Mouse (Mus musculus) stomach, embryonic 16.5 days (tissue): Measurements from ENCODE around the gene Acbd5. TPM values are rescaled to one million over a fixed set of nuclear protein-coding genes. Genes with fewer than 3 reads are reported as not detected.
A peak's percentile ranks its signal among the peaks of the same experiment; 100 is the strongest.

Experiments used
- ATAC-seq: fragments of 200-750 bp; cut with Nextera tagmentation; 2 replicates; pipeline ENCODE4 v1.8.0; 2017; ENCODE audit warnings: moderate number of reproducible peaks, moderate TSS enrichment; ENCODE audit not compliant: insufficient read depth, low FRiP score
- H3K27ac ChIP-seq: fragments of 300-500 bp; sonication (generic); 2 replicates; pipeline ENCODE4 v1.5.1; 2014; ENCODE audit warnings: low read length
- H3K27me3 ChIP-seq: fragments of 300-500 bp; sonication (generic); 2 replicates; pipeline ENCODE4 v1.6.1; 2014; ENCODE audit warnings: low read length, control low read depth, mixed read lengths; ENCODE audit not compliant: control insufficient read depth, insufficient read depth
- H3K36me3 ChIP-seq: fragments of 300-500 bp; sonication (generic); 2 replicates; pipeline ENCODE4 v1.6.1; 2014; ENCODE audit warnings: low read length; ENCODE audit not compliant: control insufficient read depth, insufficient read depth
- H3K4me1 ChIP-seq: fragments of 300-500 bp; sonication (generic); 2 replicates; pipeline ENCODE4 v1.6.1; 2014; ENCODE audit warnings: low read length, control low read depth, mixed read lengths; ENCODE audit not compliant: control insufficient read depth, insufficient read depth
- H3K4me2 ChIP-seq: fragments of 300-500 bp; sonication (generic); 2 replicates; pipeline ENCODE4 v1.6.1; 2014; ENCODE audit warnings: low read depth, low read length, mixed read lengths
- H3K4me3 ChIP-seq: fragments of 300-500 bp; sonication (generic); replicated peaks from 2 replicates; pipeline ENCODE4 v1.5.1; 2014; ENCODE audit warnings: mild to moderate bottlenecking, low read length
- H3K9ac ChIP-seq: fragments of 300-500 bp; sonication (generic); 2 replicates; pipeline ENCODE4 v1.6.1; 2014; ENCODE audit warnings: low read length
- H3K9me3 ChIP-seq: fragments of 300-500 bp; sonication (generic); replicated peaks from 2 replicates; pipeline ENCODE4 v1.6.1; 2016; ENCODE audit warnings: low read length, control low read depth; ENCODE audit not compliant: control insufficient read depth
- WGBS: fragments of 180-500 bp; shearing (Covaris S2); extraction: QIAGEN DNeasy Blood & Tissue Kit; methylation state at CpG from one replicate; pipeline ENCODE4 v1.1.7; 2014; 5-methylcytosine and 5-hydroxymethylcytosine counted together
- polyA plus RNA-seq: library from polyadenylated mRNA; unstranded; fragments of >200 nt; fragmentation: Nextera tagmentation; extraction: Ambion mirVana; gene quantifications from 2 replicates; pipeline ENCODE4 v1.2.1, GENCODE M21; 2015

The Acbd5 gene
- 41.8 and 42.5 TPM in 2 replicates for polyA plus RNA-seq

DNA sequence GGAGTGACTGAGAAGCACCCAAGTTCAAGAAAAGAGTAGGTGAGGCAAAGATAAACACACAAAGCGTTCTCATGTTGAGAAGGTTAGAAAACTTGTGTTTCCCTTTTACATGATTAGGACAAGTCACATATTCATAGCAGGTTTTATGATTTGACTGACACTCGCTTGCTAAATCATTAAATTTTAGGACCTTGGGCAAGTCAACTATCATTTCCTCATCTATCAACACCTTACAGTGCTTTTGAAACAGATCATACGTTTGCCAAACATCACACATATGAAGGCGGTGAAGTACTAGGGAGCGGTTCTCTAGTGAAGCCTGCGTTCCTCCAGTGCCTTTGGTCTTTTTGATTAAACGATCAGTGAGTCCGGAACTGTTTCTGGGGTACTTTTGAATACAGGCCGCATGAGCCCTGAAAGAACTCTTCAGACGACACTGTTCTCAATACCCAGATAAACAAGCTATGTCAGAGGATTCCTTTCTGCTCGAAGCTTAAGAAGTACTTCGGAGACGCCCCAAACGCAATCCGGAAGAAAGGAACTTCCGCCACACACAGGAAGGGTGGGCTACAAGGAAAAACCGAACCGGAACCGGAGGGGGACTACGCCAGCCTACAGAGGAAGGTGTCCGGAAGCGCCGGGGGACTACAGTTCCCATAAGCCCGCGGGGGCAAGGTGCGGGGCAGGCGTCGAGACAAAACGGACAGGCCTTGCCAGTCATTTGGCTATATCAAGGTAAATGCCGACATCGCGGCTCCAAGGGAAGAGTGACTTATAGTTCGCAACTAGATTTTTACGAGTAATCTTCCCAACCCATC lies at the start of gene Acbd5:
Acbd5 (plus strand) TSS at position 616 of the 818 bp plus-strand sequence.
- peak; percentile 96 for ATAC-seq
- peak within 1 kb of the TSS; percentile 79 for H3K4me3 ChIP-seq
- H3K9me3 ChIP-seq, result no peaks in the 10 kb centered on the region
- peak within 1 kb of the TSS; percentile 98 for H3K27ac ChIP-seq
- WGBS, result 2% methylated on average over 34 of the region's 34 CpGs
- H3K27me3 ChIP-seq, result no peaks in the 10 kb centered on the region
- 0 out of 2 replicates have a peak, but pooled peaks cover 3% of the 10 kb centered on the region for H3K4me1 ChIP-seq
- H3K36me3 ChIP-seq, result no peaks in the 10 kb centered on the region
- H3K9ac ChIP-seq, result peak within 1 kb of the TSS; percentile 93
- peak within 1 kb of the TSS; percentile 98 for H3K4me2 ChIP-seq

DNA sequence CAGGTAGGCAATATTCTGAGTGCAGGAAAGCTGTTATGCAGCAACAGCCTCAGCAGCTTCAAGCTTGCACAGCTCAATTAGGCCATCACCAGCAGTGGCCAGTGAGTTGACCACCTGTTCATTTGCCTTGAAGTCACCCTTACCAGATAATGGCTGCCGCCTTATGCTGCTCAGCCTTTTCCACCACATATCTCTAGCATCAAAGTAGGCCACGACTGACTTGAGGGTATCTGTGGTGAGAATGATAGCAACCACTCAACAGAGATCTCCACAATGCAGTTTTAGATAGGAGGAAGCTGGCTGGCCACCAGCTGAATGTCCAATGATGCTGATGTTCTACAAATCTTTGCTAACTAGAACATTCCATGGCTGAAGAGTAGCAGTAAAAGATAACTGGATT lies 48.8 kb upstream of the Acbd5 start:
- Histone ChIP-seq H3K4me1 (peaks cover 26% of the 10 kb centered on the region; the same call in 1 of the 2 replicates), H3K36me3 (no peaks in the 10 kb centered on the region), H3K9me3 (no peaks in the 10 kb centered on the region), H3K27ac (no peak overlapping the region), H3K27me3 (no peaks in the 10 kb centered on the region), H3K4me3 (no peak overlapping the region), H3K9ac (no peak overlapping the region), H3K4me2 (no peak overlapping the region)
- no peak for ATAC-seq
- WGBS, result 85% methylated on average over 2 of the region's 2 CpGs

GRCm38 (mm10) chr2:23021320-23021719 lies 46.6 kb upstream of the Acbd5 start:
- H3K4me1 ChIP-seq, result peaks cover 16% of the 10 kb centered on the region; the same call in 1 of the 2 replicates
- no peak overlapping the region for H3K4me2 ChIP-seq
- H3K4me3 ChIP-seq, result no peak overlapping the region
- no peaks in the 10 kb centered on the region for H3K27me3 ChIP-seq
- H3K27ac ChIP-seq, result 0 out of 2 replicates have a peak overlapping the region, but pooled peaks have one; percentile 26
- no peak overlapping the region for H3K9ac ChIP-seq
- no peaks in the 10 kb centered on the region for H3K36me3 ChIP-seq
- 89% methylated on average over 4 of the region's 4 CpGs for WGBS
- H3K9me3 ChIP-seq, result no peaks in the 10 kb centered on the region
- ATAC-seq, result no peak

- Histone ChIP-seq H3K4me1 (peaks cover 12% of the 10 kb centered on the region; the same call in 1 of the 2 replicates), H3K27me3 (no peaks in the 10 kb centered on the region), H3K4me3 (no peak overlapping the region), H3K9ac (no peak overlapping the region), H3K27ac (0 out of 2 replicates have a peak overlapping the region, but pooled peaks have one; percentile 26), H3K9me3 (no peaks in the 10 kb centered on the region), H3K36me3 (no peaks in the 10 kb centered on the region), H3K4me2 (no peak overlapping the region)
- no peak for ATAC-seq
- 34% methylated on average over 4 of the region's 4 CpGs for WGBS
These were observed 46.2 kb upstream of the Acbd5 start for GRCm38 (mm10) chr2:23021721-23022120.

DNA sequence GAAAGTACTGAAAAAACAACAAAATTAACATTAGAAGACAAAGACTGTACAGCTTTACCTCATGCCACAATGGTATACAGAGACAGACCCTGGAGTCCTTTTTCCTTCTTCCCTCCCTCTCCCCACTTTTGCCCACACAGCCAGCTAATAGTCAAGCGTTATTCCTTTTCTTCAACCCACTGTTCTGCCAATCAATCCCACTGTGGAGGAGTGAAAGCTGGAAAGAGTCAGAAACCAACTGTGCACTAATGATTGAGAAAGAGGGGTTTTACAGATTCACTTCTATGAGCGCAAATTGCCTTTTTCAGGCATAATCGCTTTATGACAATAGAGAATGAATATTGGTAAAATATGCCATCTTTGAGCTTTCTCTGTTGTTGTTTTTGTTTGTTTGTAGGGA lies 44.9 kb upstream of the Acbd5 start:
- H3K36me3 ChIP-seq, result no peaks in the 10 kb centered on the region
- H3K4me3 ChIP-seq, result no peak overlapping the region
- H3K9ac ChIP-seq, result no peak overlapping the region
- H3K4me2 ChIP-seq, result no peak overlapping the region
- no peak overlapping the region for H3K27ac ChIP-seq
- ATAC-seq, result no peak
- 89% methylated on average over 3 of the region's 3 CpGs for WGBS
- no peaks in the 10 kb centered on the region for H3K9me3 ChIP-seq
- H3K4me1 ChIP-seq, result peaks cover 10% of the 10 kb centered on the region; the same call in 1 of the 2 replicates
- no peaks in the 10 kb centered on the region for H3K27me3 ChIP-seq

GRCm38 (mm10) chr2:23023714-23024282 lies 44.2 kb upstream of the Acbd5 start:
- H3K4me1 ChIP-seq, result peaks cover 10% of the 10 kb centered on the region; the same call in 1 of the 2 replicates
- H3K4me3 ChIP-seq, result no peak overlapping the region
- ATAC-seq, result no peak
- no peak overlapping the region for H3K27ac ChIP-seq
- no peaks in the 10 kb centered on the region for H3K36me3 ChIP-seq
- H3K9me3 ChIP-seq, result no peaks in the 10 kb centered on the region
- 82% methylated on average over 4 of the region's 4 CpGs for WGBS
- no peak overlapping the region for H3K9ac ChIP-seq
- H3K4me2 ChIP-seq, result no peak overlapping the region
- H3K27me3 ChIP-seq, result no peaks in the 10 kb centered on the region

GRCm38 (mm10) chr2:23026379-23026778 lies 41.6 kb upstream of the Acbd5 start:
- no peaks in the 10 kb centered on the region for H3K36me3 ChIP-seq
- no peak overlapping the region for H3K27ac ChIP-seq
- no peak overlapping the region for H3K4me2 ChIP-seq
- peaks cover 10% of the 10 kb centered on the region; the same call in 1 of the 2 replicates for H3K4me1 ChIP-seq
- H3K9ac ChIP-seq, result no peak overlapping the region
- no peaks in the 10 kb centered on the region for H3K9me3 ChIP-seq
- H3K4me3 ChIP-seq, result no peak overlapping the region
- ATAC-seq, result no peak
- no peaks in the 10 kb centered on the region for H3K27me3 ChIP-seq
- WGBS, result 68% methylated on average over 1 of the region's 1 CpGs

DNA sequence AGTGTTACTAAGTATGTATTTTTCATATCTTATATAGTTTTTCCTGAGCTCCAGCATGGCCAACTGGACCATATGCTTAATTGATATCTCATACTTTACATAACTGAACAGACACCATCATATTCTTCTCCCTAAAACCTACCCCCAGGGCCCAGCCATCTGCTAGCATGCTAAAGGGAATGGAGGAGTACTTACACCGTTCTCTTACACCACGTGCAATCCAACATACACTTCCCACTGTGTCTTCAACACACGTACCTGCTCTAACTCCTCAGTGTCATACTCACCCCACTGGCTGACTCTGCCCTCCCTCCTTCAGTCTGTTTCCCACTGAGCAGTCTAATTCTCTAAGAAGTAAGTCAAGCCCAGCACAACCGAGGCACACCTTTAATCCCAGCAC lies 39.1 kb upstream of the Acbd5 start:
- no peaks in the 10 kb centered on the region for H3K27me3 ChIP-seq
- no peaks in the 10 kb centered on the region for H3K4me1 ChIP-seq
- no peaks in the 10 kb centered on the region for H3K9me3 ChIP-seq
- WGBS, result 90% methylated on average over 4 of the region's 4 CpGs
- H3K36me3 ChIP-seq, result no peaks in the 10 kb centered on the region
- H3K9ac ChIP-seq, result no peak overlapping the region
- H3K27ac ChIP-seq, result no peak overlapping the region
- no peak for ATAC-seq
- H3K4me2 ChIP-seq, result no peak overlapping the region
- H3K4me3 ChIP-seq, result no peak overlapping the region

GRCm38 (mm10) chr2:23030631-23031030 lies 37.3 kb upstream of the Acbd5 start:
- no peak for ATAC-seq
- Histone ChIP-seq H3K4me2 (no peak overlapping the region), H3K27ac (no peak overlapping the region), H3K4me1 (peaks cover 7% of the 10 kb centered on the region; the same call in 1 of the 2 replicates), H3K4me3 (no peak overlapping the region), H3K9me3 (no peaks in the 10 kb centered on the region), H3K27me3 (no peaks in the 10 kb centered on the region), H3K9ac (no peak overlapping the region), H3K36me3 (no peaks in the 10 kb centered on the region)
- WGBS, result 90% methylated on average over 4 of the region's 4 CpGs
